Mouse (Mus musculus) T-helper 1 cell (primary cell): ENCODE data around the gene Itgad.

Source experiments
- in situ Hi-C: fragments of 300-600 bp; cut with MboI, MseI; formaldehyde crosslinking; loops from one replicate; pipeline ENCODE4 v1.15.1; 2025; ENCODE audit warnings: high pct_unique_total_duplicates

Gene Itgad

DNA sequence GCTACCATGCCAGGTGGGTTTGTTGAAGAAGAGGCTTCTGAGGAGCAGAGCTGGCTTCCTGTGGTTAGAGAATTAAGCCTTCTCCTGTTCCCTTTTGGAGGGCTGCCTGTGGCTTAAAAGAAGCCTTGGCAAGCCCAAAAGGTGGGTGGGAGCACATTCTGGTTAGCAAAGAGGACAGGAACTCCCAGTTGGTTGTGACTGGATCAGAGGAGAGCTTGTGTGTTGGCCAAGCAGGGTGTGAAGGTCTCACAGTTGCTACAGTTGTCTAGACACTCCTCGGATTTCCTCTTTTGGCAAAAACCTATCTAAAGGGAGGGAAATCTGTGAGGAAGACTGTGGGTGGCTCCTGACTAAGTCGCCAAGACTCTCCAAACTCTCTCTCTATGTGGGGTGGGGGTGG, 24.2 kb downstream of the Itgad start:
- in situ Hi-C loops, result no loop called here

DNA sequence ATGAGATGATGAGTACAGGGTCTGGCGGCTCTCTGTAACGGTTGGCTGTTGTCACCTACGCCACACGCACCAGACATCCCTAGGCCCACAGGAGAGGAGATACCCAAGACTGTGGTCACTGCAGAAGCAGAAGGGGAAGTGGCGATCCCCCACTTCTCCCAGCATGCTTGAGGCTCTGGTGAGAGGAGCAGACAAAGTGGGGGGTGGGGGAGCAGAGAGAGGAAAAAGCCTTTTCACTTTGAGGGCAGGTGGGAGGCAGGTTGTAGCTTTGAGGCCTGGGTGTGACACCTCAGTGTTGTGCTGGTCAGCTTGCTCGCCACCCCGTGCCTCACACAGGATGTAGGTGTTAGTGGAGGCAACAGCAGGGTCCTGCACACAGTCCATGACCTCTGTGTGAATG, 25.9 kb downstream of the Itgad start:
- in situ Hi-C loops, result no loop called here

DNA sequence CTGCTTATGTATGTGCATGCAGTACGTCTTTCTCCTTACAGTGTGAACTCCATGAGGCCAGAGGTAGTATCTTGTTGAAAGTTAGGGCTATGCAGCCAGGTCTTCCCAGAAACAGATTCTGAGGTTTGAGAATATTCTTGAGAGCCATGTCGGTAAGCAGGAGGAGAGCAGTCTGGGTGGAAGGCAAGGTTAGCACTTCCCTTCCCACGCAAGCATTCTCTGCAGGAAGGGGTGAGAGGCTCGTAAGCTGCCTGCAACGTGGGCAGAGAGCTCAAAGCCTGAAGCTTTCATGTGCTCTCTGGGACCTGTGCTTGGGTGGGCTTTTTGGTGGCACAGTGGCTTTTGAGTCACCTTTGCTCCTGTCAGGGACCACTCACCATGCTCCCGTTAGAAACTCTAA, 26.4 kb downstream of the Itgad start:
- in situ Hi-C loops, result no loop called here

DNA sequence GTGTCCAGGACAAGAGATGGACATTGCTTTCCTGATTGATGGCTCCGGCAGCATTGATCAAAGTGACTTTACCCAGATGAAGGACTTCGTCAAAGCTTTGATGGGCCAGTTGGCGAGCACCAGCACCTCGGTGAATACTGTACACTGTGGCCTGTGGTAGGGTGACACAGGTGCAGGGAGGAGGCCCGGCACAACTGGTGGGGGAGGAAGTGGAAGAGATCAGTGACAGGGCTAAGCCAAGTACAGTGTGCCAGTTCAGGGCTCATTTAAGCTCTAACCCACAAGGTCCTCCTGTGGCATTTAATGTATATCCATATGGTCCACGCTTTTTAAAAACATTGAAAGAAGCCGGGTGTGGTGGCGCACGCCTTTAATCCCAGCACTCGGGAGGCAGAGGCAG, 27.5 kb downstream of the Itgad start:
- in situ Hi-C loops, result no loop called here

DNA sequence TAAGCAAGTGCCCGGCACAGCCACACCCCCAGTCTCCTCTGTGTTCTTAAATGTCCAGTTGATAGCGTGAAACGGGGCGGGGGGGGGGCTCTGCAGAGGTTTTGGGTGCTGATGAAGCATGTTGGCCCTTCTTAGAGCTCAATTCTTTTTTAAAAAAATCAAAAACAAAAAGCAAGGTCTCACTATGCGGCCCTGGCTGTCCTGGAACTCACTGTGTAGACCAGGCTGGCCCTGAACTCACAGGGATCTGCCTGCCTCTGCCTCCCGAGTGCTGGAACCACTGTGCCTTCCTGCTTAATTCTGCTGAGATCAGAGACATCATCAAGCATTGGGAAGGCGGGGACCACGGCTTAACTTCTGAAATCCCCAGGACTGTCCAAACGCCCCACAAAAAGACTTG, 47.4 kb downstream of the Itgad start:
- in situ Hi-C loops, result loop anchor here (10.0 kb wide), 1 partner anchor 197 kb away; the partner anchor contains the start of gene Trim72

DNA sequence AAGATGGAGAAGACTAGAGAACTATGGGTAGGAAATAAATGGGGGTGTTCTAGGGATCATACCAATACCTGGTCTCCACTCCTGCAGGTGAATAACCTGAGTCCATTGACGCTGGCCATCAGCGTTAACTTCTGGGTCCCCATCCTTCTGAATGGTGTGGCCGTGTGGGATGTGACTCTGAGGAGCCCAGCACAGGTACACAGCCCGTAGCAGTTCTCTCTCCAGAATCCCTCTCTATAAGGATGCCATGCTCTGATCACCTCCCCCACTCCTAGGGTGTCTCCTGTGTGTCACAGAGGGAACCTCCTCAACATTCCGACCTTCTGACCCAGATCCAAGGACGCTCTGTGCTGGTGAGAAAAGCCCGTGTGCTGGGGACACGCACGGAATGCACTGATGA, 48.9 kb downstream of the Itgad start:
- in situ Hi-C loops, result loop anchor here (10.0 kb wide), 1 partner anchor 198 kb away; the partner anchor contains the start of gene Trim72

DNA sequence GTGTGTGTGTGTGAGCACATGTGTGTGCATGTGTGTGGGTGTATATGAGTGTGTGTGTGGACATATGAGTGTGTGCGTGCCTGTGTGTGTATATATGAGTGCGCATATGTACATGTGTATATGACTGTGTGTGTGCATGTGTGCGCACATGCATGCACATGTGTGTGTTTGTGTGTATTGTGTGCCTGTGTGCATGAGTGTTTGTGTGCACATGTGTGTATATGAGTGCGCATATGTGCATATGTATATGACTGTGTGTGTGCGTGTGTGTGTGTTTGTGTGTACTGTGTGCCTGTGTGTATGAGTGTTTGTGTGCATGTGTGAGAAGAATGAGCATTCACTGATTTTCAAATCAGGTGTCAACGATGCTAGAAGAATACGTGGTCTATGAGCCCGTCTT, 50.0 kb downstream of the Itgad start:
- in situ Hi-C loops, result loop anchor here (10.0 kb wide), 1 partner anchor 199 kb away; the partner anchor contains the start of gene Trim72

DNA sequence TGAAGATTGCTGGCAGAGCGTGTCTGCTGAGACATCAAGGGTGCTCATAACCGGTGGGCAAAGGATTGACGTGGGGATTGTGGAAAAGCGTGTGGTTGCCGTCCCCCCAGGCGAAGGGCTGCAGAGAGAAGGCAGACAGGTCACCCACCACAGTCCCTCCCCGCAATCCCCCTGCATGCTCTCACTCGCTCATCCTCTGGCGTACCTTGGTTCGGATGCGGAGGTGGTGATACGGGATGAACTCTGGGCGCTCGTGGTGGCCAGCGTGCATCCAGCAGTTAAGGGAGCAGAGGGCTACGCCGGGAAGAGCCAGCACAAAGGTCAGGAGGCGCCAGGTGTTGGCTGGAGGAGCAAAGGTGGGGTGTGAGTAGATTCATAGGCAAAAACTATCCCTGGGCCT, 51.5 kb downstream of the Itgad start:
- in situ Hi-C loops, result loop anchor here (5.0 to 10.0 kb wide), 2 partner anchors 103 to 201 kb away; partner anchors contain the start of gene Trim72

DNA sequence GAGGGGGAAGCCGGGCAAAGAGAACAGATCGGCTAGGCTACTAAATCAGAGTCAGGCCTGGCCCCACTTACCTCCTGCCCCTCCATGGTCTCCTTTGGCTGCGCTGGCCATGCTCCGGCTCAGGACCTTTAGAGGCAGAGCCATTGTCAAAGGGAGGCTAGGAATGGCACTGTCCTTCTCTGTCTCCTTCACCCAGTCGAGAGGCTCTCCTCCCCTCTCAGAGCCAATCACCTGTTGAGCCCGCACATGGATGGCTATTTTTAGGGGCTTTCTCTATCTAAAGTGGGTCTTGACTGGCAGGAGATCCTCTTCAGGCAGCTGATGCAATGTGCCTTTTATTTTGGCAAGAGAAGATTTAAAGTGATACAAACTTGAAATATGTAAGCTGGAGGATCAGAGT, 52.0 kb downstream of the Itgad start, which contains the start of gene Cox6a2:
TSS of gene Cox6a2 (minus strand) at position 236 of the 400 bp plus-strand sequence.
- in situ Hi-C loops, result loop anchor here (5.0 to 10.0 kb wide), 2 partner anchors 104 to 201 kb away; partner anchors contain the start of gene Trim72

DNA sequence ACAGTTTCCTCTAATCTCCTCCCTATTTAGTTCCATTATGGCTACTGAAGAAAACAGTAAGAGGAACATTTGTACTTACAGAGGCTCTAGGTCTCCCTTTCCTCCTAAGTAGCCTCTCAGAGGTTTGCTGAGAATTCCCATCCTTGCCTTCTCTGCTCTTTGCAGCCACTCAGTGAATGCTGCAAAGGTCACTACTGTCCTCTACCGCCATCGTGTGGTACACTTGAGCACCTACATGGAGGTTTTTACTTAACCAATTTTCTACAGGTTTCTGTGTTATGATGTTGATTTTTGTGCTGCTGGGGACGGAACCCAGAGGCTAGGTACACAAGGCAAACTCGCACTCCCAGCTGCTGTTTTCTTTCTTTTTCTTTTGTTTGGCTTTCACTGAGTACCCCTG, 54.0 kb downstream of the Itgad start:
- in situ Hi-C loops, result loop anchor here (5.0 to 10.0 kb wide), 2 partner anchors 106 to 203 kb away; partner anchors contain the start of gene Trim72

DNA sequence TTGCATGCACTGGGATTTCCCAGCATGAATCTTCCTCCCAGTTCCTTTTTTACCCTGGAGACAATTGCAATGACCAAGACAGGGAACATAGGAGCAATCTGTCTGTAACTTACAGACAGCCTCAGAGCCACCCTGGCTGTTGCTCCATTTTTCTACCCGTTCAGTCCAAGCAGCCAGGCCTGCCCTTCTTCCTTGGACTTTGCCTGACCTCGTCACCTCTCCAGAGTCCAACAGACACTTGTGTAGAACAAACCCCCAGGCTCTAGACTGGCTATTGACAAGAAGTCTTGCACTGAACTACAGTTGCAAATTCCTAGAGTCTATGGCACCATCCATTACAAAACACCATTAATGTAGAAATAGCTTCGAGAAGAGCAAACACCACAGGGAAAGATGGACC, 55.6 kb downstream of the Itgad start:
- in situ Hi-C loops, result loop anchor here (5.0 to 10.0 kb wide), 2 partner anchors 108 to 205 kb away; partner anchors contain the start of gene Trim72

DNA sequence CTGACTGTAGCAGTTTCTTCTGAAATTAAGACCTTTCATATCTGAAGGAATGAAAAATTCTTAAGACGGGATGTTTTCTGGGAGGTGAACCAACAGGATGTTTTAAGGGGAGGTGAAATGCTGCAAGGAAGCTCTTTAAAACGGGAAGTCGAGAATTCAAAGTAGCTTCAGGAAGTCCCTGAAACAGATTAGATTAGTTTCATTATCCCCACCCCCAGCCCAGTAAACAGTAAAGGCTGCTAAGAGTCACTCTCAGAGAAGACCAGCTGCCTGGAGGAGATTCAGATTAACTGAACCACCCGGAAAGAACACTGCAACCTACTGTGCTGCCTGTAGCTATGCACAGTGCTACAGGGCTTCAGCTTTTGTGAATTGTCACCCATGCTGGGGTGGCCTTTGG, 65.8 kb downstream of the Itgad start:
- in situ Hi-C loops, result no loop called here

DNA sequence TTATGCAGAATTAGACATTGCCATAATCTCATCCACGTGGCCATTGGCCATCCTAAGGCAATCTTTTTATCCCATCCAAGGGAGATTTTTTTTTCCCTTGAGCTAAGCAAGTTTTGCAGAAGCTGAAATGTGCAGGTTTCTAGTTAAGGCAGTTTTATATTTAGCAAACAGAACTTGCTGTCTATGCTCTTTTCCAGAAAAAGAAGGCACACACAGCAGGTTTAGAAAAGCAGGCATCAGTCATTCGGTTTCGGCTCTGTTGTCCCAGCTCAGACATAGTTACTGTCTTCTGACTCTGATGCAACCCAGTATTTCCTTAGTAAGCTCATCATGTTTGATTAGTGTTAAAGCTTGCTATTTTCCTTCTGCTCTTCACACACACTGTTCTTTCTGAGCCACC, 66.8 kb downstream of the Itgad start:
- in situ Hi-C loops, result no loop called here

DNA sequence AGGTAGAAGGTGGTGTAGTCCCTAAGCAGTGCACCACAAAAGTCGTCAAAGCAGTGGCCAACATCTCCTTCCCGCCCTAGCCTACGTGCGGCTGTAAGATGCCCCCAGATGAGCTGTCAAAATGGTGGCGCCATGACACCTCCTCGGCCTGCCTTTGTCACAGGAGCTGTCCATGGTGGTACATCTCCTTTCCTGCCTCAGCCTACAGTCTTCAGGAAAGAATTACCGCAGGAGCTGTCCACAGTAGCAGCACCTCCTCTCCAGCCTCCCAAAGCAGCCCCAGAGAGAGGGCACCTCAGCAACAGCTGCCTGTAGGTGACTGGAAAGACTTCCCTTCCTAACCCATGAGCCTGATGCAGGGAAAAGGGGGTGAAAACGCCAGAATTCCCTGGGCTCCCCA, 77.6 kb downstream of the Itgad start:
- in situ Hi-C loops, result loop anchor here (25.0 kb wide), 1 partner anchor 1019 kb away; the partner anchor contains the start of genes Mylpf and Tbc1d10b

DNA sequence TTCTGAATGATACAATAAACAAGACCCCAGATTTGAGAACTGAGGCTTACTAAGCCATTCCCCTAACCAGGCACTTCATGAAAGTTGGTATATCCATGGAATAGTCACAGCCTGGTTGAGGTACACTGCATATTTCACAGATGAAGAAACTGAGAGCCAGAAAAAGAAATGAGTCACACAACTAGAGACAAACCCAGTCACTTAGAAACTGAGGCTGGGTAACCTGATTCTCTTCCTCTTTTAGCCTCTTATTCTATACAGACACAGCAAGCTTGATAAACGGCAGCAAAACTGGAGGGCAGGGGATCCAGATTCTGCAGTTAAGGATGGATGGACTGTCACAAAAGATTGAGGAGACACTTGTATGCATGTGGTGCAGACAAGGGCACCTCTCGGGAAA, 80.6 kb downstream of the Itgad start:
- in situ Hi-C loops, result loop anchor here (25.0 kb wide), 1 partner anchor 1022 kb away; the partner anchor contains the start of genes Mylpf and Tbc1d10b

DNA sequence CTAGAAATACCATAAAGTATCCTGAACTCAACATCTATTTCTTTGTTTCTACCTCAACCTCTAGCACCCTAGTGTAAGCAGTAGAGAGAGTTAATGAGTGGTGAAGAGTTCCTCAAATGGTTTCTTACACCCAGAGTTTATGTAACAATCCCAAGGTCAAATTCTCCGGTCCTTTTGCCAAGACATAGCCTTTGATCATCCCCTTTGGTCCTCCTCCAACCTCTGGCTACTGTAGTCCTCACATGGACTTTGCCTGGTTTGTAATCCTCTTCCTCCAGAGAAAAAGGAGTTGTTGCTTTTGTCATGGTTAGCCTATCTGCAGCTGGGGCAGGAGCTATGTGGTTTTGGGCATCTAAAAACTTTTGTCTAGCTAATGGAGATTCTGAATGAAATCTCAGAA, 81.3 kb downstream of the Itgad start:
- in situ Hi-C loops, result loop anchor here (25.0 kb wide), 1 partner anchor 1023 kb away; the partner anchor contains the start of genes Mylpf and Tbc1d10b

DNA sequence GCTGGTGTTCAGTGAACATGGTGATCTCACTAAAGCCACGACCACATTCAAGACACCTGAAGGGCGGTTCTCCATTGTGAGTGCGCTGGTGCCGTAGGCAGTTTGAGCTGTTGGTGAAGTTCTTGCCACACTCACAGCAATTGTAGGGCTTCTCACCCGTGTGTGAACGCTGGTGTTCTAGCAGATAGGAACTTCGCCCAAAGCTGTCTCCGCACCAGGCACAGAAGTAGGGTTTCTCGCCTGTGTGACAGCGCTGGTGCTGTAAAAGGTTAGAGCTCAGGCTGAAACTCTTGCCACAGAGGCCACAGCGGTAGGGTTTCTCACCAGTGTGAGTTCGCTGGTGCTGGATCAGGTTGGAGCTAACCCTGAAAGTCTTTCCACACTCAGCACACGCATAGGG, 82.2 kb downstream of the Itgad start:
- in situ Hi-C loops, result loop anchor here (25.0 kb wide), 1 partner anchor 1024 kb away; the partner anchor contains the start of genes Mylpf and Tbc1d10b

DNA sequence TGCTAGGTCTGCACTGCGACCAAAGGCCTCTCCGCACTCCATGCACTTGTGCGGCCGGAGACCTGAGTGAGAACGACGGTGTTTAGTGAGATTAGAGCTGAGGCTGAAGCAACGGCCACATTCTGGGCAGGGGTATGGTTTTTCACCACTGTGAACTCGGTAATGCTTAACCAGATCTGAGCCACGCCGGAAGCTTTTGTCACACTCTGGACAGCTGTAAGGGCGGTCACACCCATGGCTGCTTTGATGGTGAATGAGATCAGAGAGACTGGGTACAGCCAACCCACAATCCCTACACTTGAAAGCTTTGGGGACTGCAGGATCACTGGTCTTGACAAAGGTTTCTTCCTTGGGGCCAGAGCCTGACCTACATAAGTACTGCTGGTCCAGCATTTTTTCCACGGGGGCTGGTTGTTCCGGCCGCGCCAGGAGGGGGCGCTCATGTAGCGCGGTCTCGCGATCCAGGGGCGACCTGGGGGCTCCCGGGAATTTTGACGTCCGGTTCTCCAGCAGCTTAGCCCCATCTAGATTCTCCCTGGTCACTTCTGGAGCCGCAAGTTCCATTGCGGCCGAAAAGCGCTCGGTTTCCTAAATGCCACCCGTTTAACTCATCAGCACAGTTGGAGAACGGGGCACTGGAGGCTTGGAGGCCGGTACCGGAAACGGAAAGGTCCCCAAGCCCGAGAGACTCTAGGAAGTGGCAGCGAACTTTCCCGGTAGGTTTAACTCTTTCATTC, 82.8 kb downstream of the Itgad start, which contains the start of gene Armc5:
TSS of gene Armc5 (plus strand) at position 487 of the 737 bp plus-strand sequence.
- in situ Hi-C loops, result loop anchor here (25.0 kb wide), 1 partner anchor 1025 kb away; the partner anchor contains the start of genes Mylpf and Tbc1d10b

DNA sequence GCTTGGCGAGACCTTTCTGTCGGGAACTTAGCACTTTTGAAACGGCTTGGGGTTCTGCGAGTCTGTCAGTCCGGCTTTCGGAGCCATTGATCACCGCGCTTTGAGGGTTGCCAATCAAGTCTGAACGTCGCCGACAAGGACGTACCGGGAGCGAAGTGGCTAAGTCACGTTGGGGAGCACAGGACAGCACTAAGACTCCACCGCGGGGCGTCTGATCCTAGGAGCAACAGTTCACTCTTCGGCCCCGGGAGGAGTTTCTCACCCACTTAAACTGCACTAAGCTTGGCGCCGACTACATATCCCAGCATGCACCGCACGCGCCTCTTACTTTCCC, 83.4 kb downstream of the Itgad start:
- in situ Hi-C loops, result loop anchor here (25.0 kb wide), 1 partner anchor 1025 kb away; the partner anchor contains the start of genes Mylpf and Tbc1d10b

DNA sequence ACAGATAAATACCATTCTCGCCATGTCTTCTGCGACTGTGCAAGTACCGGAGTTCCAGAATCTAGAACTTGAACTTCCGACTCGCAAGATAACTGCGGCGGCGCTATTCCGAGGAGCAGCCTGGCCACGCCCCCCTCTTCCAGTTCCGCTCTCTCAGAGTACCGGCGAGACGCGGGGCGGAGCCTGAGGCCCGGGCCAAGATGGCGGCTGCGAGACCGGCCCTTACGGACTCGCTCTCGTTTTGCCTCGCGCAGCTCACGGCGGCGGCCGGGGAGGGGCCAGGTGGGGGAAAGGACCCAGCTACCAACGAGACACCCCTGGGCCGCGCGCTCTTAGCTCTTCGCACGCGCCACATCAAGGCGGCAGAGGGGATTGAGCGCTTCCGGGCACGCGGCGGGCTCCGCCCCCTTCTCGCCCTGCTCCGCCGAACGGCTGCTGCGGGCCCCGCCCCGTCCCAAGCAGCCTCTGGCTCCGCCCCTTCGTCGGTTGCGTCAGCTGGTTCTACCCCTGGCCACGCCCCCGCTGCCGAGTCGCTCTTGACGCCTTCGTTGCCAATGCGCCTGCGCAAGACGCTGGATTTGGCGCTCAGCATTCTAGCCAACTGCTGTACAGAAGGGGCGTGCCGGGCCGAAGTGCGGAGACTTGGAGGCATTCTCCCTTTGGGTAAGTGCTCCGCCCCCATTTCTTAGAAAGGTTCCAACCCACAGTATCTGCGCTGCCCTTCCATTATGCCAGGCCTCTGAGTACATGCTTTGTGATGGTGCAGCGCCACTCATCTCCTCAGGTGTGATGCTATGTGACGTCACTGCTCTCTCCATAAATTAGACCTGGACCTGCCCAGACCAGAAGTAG, 84.0 kb downstream of the Itgad start, which contains the start of gene 9130023H24Rik:
TSS of gene 9130023H24Rik (minus strand) at position 105 of the 852 bp plus-strand sequence.
- in situ Hi-C loops, result loop anchor here (25.0 kb wide), 1 partner anchor 1026 kb away; the partner anchor contains the start of genes Mylpf and Tbc1d10b

DNA sequence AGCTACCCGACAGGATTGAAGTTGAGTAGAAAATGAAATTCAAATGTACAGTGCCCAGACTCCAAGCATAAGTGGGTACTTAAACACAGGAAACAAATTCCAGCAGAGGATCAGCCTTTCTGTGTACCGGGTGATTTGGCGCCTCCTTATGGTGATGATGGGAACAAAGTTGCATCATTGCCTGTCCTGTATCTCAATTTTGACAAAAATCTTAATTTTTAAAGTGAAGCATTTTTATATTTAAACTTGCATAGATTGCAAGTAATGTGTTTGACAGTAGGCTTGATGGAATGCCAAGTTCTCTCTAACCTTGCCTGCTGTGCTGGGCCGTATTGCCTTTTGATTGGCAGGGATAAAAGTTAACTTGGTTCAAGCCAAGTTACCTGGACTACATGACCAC, 84.8 kb downstream of the Itgad start:
- in situ Hi-C loops, result loop anchor here (25.0 kb wide), 1 partner anchor 1027 kb away; the partner anchor contains the start of genes Mylpf and Tbc1d10b
